Mouse (Mus musculus) megakaryocyte progenitor cell, adult 5-6 weeks (primary cell): ENCODE measurements around the gene Rln1. TPM values are rescaled to one million over a fixed set of nuclear protein-coding genes. Genes with fewer than 3 reads are reported as not detected.

Experiments
- ATAC-seq: replicated peaks from 2 replicates; pipeline ENCODE4 v1.8.0; 2016; ENCODE audit warnings: mild to moderate bottlenecking, moderate TSS enrichment, inconsistent platforms; ENCODE audit not compliant: poor library complexity
- total RNA-seq, 2 experiments: library from RNA; stranded (forward) in 1 of 2; stranded (reverse) in 1 of 2; fragments of 157-497, 149-512 nt in 1 of 2; fragments of 200-1000 nt in 1 of 2; gene quantifications; 2 replicates each; pipeline versions ENCODE4 v1.2.3 to v1.2.4; 2015 to 2017

Gene Rln1
- total RNA-seq, 2 experiments from 2014 or later: not detected

- no peak for ATAC-seq
Observed at GRCm38 (mm10) chr19:29300919-29301318, 33.6 kb downstream of the Rln1 start.

GRCm38 (mm10) chr19:29297366-29297765 lies 37.1 kb downstream of the Rln1 start:
- no peak for ATAC-seq

GRCm38 (mm10) chr19:29296166-29296565 lies 38.3 kb downstream of the Rln1 start:
- ATAC-seq: no peak

- no peak for ATAC-seq
Observed at GRCm38 (mm10) chr19:29294756-29295155, 39.7 kb downstream of the Rln1 start.

GRCm38 (mm10) chr19:29292546-29292945 lies 41.9 kb downstream of the Rln1 start:
- ATAC-seq: no peak

- ATAC-seq: no peak
Observed at GRCm38 (mm10) chr19:29291532-29291931, 42.9 kb downstream of the Rln1 start.

- no peak for ATAC-seq
Observed at GRCm38 (mm10) chr19:29287863-29288262, 46.6 kb downstream of the Rln1 start.

- ATAC-seq: no peak
Observed at GRCm38 (mm10) chr19:29285451-29285869, 49.0 kb downstream of the Rln1 start.

Other genes with a start within 250 kb of the Rln1 start
- gene Rcl1, start 233.3 kb downstream of the Rln1 start, total RNA-seq (2015): 29.0 and 36.9 TPM in 2 replicates
- gene Rcl1, start 233.3 kb downstream of the Rln1 start, total RNA-seq (2017): 55.3 and 76.6 TPM in 2 replicates
- 41.2 and 41.7 TPM in 2 replicates for gene Jak2, start 82.8 kb downstream of the Rln1 start, total RNA-seq (2015)
- 36.7 and 43.8 TPM in 2 replicates for gene Jak2, start 82.8 kb downstream of the Rln1 start, total RNA-seq (2017)
- gene Insl6, start 9.3 kb downstream of the Rln1 start, total RNA-seq (2015): 2.3 and 3.7 TPM in 2 replicates
- gene Insl6, start 9.3 kb downstream of the Rln1 start, total RNA-seq (2017): 1.1 and 1.7 TPM in 2 replicates
- gene Plgrkt, start 32.7 kb upstream of the Rln1 start, total RNA-seq (2015): 76.3 and 104 TPM in 2 replicates
- 69.7 and 79.1 TPM in 2 replicates for gene Plgrkt, start 32.7 kb upstream of the Rln1 start, total RNA-seq (2017)
- gene Cd274, start 32.8 kb upstream of the Rln1 start, total RNA-seq (2015): 7.7 and 12.5 TPM in 2 replicates
- 4.3 and 5.8 TPM in 2 replicates for gene Cd274, start 32.8 kb upstream of the Rln1 start, total RNA-seq (2017)
- not detected in 2 replicates for gene Pdcd1lg2, start 76.2 kb upstream of the Rln1 start, total RNA-seq (2015)
- gene Pdcd1lg2, start 76.2 kb upstream of the Rln1 start, total RNA-seq (2017): not detected in 2 replicates
- gene Ric1, start 187.6 kb upstream of the Rln1 start, total RNA-seq (2015): 14.1 and 19.0 TPM in 2 replicates
- gene Ric1, start 187.6 kb upstream of the Rln1 start, total RNA-seq (2017): 20.5 and 21.6 TPM in 2 replicates